Mouse (Mus musculus) MEL (cell line): ENCODE results near the gene Pax9. TPM values are rescaled to one million over a fixed set of nuclear protein-coding genes. Genes with fewer than 3 reads are reported as not detected.
A peak's percentile ranks its signal among the peaks of the same experiment; 100 is the strongest.

Experiments used
- DNase-seq: peaks from one replicate; pipeline ENCODE4 v3.0.0; 2011; ENCODE audit warnings: low read depth, low spot score
- H3K27ac ChIP-seq: 2 replicates; pipeline ENCODE4 v1.5.1; 2012; ENCODE audit warnings: low read depth, mild to moderate bottlenecking, control low read depth, low read length, moderate library complexity; ENCODE audit not compliant: control insufficient read depth
- H3K27me3 ChIP-seq, 2 experiments: fragments of 150-350 bp in 1 of 2; sonication (generic) in 1 of 2; 2 replicates each; pipeline ENCODE4 v1.6.1; 2012; ENCODE audit warnings: low read length in 2 of 2, mild to moderate bottlenecking in 2 of 2, improper control_type of control experiment in 1 of 2, moderate library complexity in 1 of 2; ENCODE audit not compliant: insufficient read depth in 2 of 2, control insufficient read depth in 1 of 2
- H3K36me3 ChIP-seq, 2 experiments: 2 replicates each; pipeline ENCODE4 v1.6.1; 2012 to 2014; ENCODE audit warnings: low read length in 2 of 2, improper control_type of control experiment in 1 of 2, inconsistent platforms in 1 of 2, mild to moderate bottlenecking in 1 of 2; ENCODE audit not compliant: insufficient read depth in 2 of 2, control insufficient read depth in 1 of 2
- H3K4me1 ChIP-seq, 2 experiments: fragments of 150-350 bp in 1 of 2; sonication (generic) in 1 of 2; 2 replicates each; pipeline ENCODE4 v1.6.1; 2012; ENCODE audit warnings: low read length in 2 of 2, improper control_type of control experiment in 1 of 2, mild to moderate bottlenecking in 1 of 2; ENCODE audit not compliant: insufficient read depth in 2 of 2, control insufficient read depth in 1 of 2
- H3K4me3 ChIP-seq, 2 experiments: fragments of 150-350 bp in 1 of 2; sonication (generic) in 1 of 2; 2 replicates each; pipeline ENCODE4 v1.5.1; 2012; ENCODE audit warnings: low read depth in 2 of 2, low read length in 2 of 2, mild to moderate bottlenecking in 2 of 2, moderate library complexity in 2 of 2, control low read depth in 1 of 2, improper control_type of control experiment in 1 of 2; ENCODE audit not compliant: control insufficient read depth in 1 of 2, insufficient read depth in 1 of 2
- H3K79me2 ChIP-seq: 2 replicates; pipeline ENCODE4 v1.6.1; 2012; ENCODE audit warnings: mild to moderate bottlenecking, low read length, moderate library complexity; ENCODE audit not compliant: control insufficient read depth, poor library complexity, insufficient read depth
- H3K9ac ChIP-seq: 2 replicates; pipeline ENCODE4 v1.6.1; 2012; ENCODE audit warnings: low read depth, mild to moderate bottlenecking, control low read depth, low read length, moderate library complexity; ENCODE audit not compliant: control insufficient read depth, poor library complexity, severe bottlenecking
- H3K9me3 ChIP-seq: fragments of 150-350 bp; sonication (generic); replicated peaks from 2 replicates; pipeline ENCODE4 v1.6.1; 2012; ENCODE audit warnings: mild to moderate bottlenecking, low read length, improper control_type of control experiment, moderate library complexity; ENCODE audit not compliant: insufficient read depth
- CHD1 ChIP-seq: IDR thresholded peaks from 2 replicates; pipeline ENCODE4 v1.6.1; 2012; ENCODE audit warnings: low read depth, mild to moderate bottlenecking, inconsistent platforms, low read length, improper control_type of control experiment
- CTCF ChIP-seq, 3 experiments: IDR thresholded peaks in 2 of 3; conservative IDR thresholded peaks in 1 of 3; 2 replicates each; pipeline ENCODE4 v1.5.1; 2011 to 2012; ENCODE audit warnings: low read length in 3 of 3, low read depth in 2 of 3, mild to moderate bottlenecking in 2 of 3, improper control_type of control experiment in 1 of 3, inconsistent platforms in 1 of 3, mixed read lengths in 1 of 3, moderate library complexity in 1 of 3; ENCODE audit not compliant: control insufficient read depth in 1 of 3, insufficient read depth in 1 of 3, poor library complexity in 1 of 3, severe bottlenecking in 1 of 3
- E2F4 ChIP-seq: IDR thresholded peaks from 2 replicates; pipeline ENCODE4 v1.6.1; 2011; ENCODE audit warnings: low read depth, low read length, improper control_type of control experiment, borderline replicate concordance
- ELF1 ChIP-seq: IDR thresholded peaks from 2 replicates; pipeline ENCODE4 v1.6.1; 2014; ENCODE audit warnings: low read depth, mild to moderate bottlenecking, inconsistent platforms, low read length, improper control_type of control experiment, moderate library complexity
- EP300 ChIP-seq, 2 experiments: IDR thresholded peaks; 2 replicates each; pipeline ENCODE4 v1.6.1; 2011; ENCODE audit warnings: improper control_type of control experiment in 2 of 2, low read length in 2 of 2, low read depth in 1 of 2, mild to moderate bottlenecking in 1 of 2
- ETS1 ChIP-seq: IDR thresholded peaks from 2 replicates; pipeline ENCODE4 v1.6.1; 2012; ENCODE audit warnings: low read depth, mild to moderate bottlenecking, inconsistent platforms, low read length, improper control_type of control experiment, moderate library complexity
- GABPA ChIP-seq: IDR thresholded peaks from 2 replicates; pipeline ENCODE4 v1.6.1; 2012; ENCODE audit warnings: low read depth, mild to moderate bottlenecking, inconsistent platforms, low read length, improper control_type of control experiment, moderate library complexity
- GATA1 ChIP-seq: IDR thresholded peaks from 2 replicates; pipeline ENCODE4 v1.6.1; 2011; ENCODE audit warnings: low read depth, low read length, improper control_type of control experiment
- HCFC1 ChIP-seq: IDR thresholded peaks from 2 replicates; pipeline ENCODE4 v1.6.1; 2012; ENCODE audit warnings: low read depth, mild to moderate bottlenecking, inconsistent platforms, low read length, improper control_type of control experiment, moderate library complexity
- MAFK ChIP-seq: IDR thresholded peaks from 2 replicates; pipeline ENCODE4 v1.6.1; 2011; ENCODE audit warnings: low read depth, mild to moderate bottlenecking, low read length, improper control_type of control experiment, borderline replicate concordance
- MAX ChIP-seq: IDR thresholded peaks from 2 replicates; pipeline ENCODE4 v1.6.1; 2011; ENCODE audit warnings: low read length, improper control_type of control experiment
- MXI1 ChIP-seq: IDR thresholded peaks from 2 replicates; pipeline ENCODE4 v1.6.1; 2011; ENCODE audit warnings: mild to moderate bottlenecking, low read depth, low read length, improper control_type of control experiment
- MYB ChIP-seq: IDR thresholded peaks from 2 replicates; pipeline ENCODE4 v1.6.1; 2011; ENCODE audit warnings: mild to moderate bottlenecking, low read depth, low read length, improper control_type of control experiment
- MYC ChIP-seq: IDR thresholded peaks from 2 replicates; pipeline ENCODE4 v1.6.1; 2011; ENCODE audit warnings: low read depth, mild to moderate bottlenecking, low read length, improper control_type of control experiment, moderate library complexity
- NELFE ChIP-seq: IDR thresholded peaks from 2 replicates; pipeline ENCODE4 v1.6.1; 2011; ENCODE audit warnings: low read depth, low read length, improper control_type of control experiment
- POLR2A ChIP-seq, 2 experiments: IDR thresholded peaks; 2 replicates each; pipeline ENCODE4 v1.6.1; 2011 to 2012; ENCODE audit warnings: low read length in 2 of 2, mild to moderate bottlenecking in 2 of 2, control low read depth in 1 of 2, improper control_type of control experiment in 1 of 2, low read depth in 1 of 2, moderate library complexity in 1 of 2; ENCODE audit not compliant: control insufficient read depth in 1 of 2, insufficient read depth in 1 of 2, poor library complexity in 1 of 2
- RCOR1 ChIP-seq: IDR thresholded peaks from 2 replicates; pipeline ENCODE4 v1.6.1; 2012; ENCODE audit warnings: low read depth, mild to moderate bottlenecking, inconsistent platforms, low read length, improper control_type of control experiment
- SIN3A ChIP-seq: IDR thresholded peaks from 2 replicates; pipeline ENCODE4 v1.6.1; 2012; ENCODE audit warnings: low read length, improper control_type of control experiment, inconsistent platforms
- SMC3 ChIP-seq: IDR thresholded peaks from 2 replicates; pipeline ENCODE4 v1.6.1; 2011; ENCODE audit warnings: low read depth, low read length, improper control_type of control experiment
- TBP ChIP-seq: IDR thresholded peaks from 2 replicates; pipeline ENCODE4 v1.8.0; 2011; ENCODE audit warnings: low read depth, low read length, improper control_type of control experiment
- TCF12 ChIP-seq: IDR thresholded peaks from 2 replicates; pipeline ENCODE4 v1.6.1; 2014; ENCODE audit warnings: low read depth, mild to moderate bottlenecking, inconsistent platforms, low read length, improper control_type of control experiment, moderate library complexity
- ZC3H11A ChIP-seq: IDR thresholded peaks from 2 replicates; pipeline ENCODE4 v1.6.1; 2012; ENCODE audit warnings: low read depth, mild to moderate bottlenecking, inconsistent platforms, low read length, improper control_type of control experiment
- ZKSCAN1 ChIP-seq: IDR thresholded peaks from 2 replicates; pipeline ENCODE4 v1.6.1; 2012; ENCODE audit warnings: low read depth, mild to moderate bottlenecking, inconsistent platforms, low read length, improper control_type of control experiment, moderate library complexity
- ZMIZ1 ChIP-seq: IDR thresholded peaks from 2 replicates; pipeline ENCODE4 v1.6.1; 2012; ENCODE audit warnings: low read depth, mild to moderate bottlenecking, inconsistent platforms, low read length, improper control_type of control experiment, moderate library complexity
- ZNF384 ChIP-seq: IDR thresholded peaks from 2 replicates; pipeline ENCODE4 v1.6.1; 2012; ENCODE audit warnings: low read depth, mild to moderate bottlenecking, inconsistent platforms, low read length, improper control_type of control experiment
- polyA plus RNA-seq, 2 experiments: library from polyadenylated mRNA; stranded (reverse) in 1 of 2; unstranded in 1 of 2; fragments of >175 nt in 1 of 2; fragments of >200 nt in 1 of 2; gene quantifications; 2 replicates each; pipeline versions ENCODE4 v1.2.1 to v1.2.4; 2012; ENCODE audit warnings: low replicate concordance in 2 of 2, low read depth in 1 of 2; ENCODE audit not compliant: insufficient read length in 2 of 2, insufficient read depth in 1 of 2, missing spikeins in 1 of 2
- total RNA-seq: library from RNA; depleted of rRNA; stranded (reverse); fragments of 300-350 nt; gene quantifications from 2 replicates; pipeline ENCODE4 v1.2.3, GENCODE M21; 2012

Pax9 gene
- total and polyA plus RNA-seq, 3 experiments, result 1.7 to 4.5 TPM; not detected in 1

DNA sequence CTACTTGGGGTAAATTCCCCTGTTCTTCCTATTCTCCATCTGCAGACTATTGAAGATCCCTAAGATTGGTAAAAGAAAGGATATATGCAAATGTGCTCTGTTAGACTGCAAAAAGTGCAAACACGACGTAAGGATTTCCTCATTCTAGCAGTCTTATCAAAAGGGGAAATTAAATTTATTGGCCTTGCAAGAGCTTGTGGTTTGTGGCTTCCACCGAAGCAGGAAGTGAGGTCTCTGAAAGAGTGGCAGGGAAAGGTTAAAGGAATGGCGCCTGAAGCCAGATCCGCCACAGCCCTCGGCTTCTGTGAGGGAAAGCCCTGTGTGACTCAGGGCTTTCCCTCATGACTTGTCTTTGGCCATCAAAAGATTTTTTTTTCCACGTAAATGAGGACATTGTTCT lies 13.9 kb upstream of the Pax9 start:
- peak; percentile 93 for DNase-seq
- TF ChIP-seq SIN3A (peak; percentile 80), MYC (peak; percentile 72; the same call in 1 of the 2 replicates), NELFE (no peak), ETS1 (peak; percentile 91), POLR2A (IDR thresholded peaks at IDR 0.05; ENCODE audit: control insufficient read depth in 1 of 2, insufficient read depth in 1 of 2, low read depth in 1 of 2, low read length in 2 of 2, poor library complexity in 1 of 2) (peak in 1 of 2 experiments; percentile 48; a peak in 1 of 4 replicates), TCF12 (peak; percentile 40; the same call in 1 of the 2 replicates), MAFK (peak; percentile 73; the same call in 1 of the 2 replicates), HCFC1 (peak; percentile 66; the same call in 1 of the 2 replicates), MXI1 (0 out of 2 replicates have a peak, but pooled peaks have one; percentile 10), MAX (no peak), RCOR1 (peak; percentile 95), GATA1 (peak; percentile 96), TBP (peak; percentile 58; the same call in 1 of the 2 replicates), EP300 (IDR thresholded peaks at IDR 0.05; ENCODE audit: low read depth in 1 of 2, low read length in 2 of 2) (peak; percentile 84 to 96), CHD1 (no peak), MYB (no peak), ELF1 (peak; percentile 87)
- H3K4me1 ChIP-seq, result peaks cover 3 to 13% of the 10 kb centered on the region in 2 experiments; a peak in 2 of 4 replicates
- no peaks in the 10 kb centered on the region for H3K79me2 ChIP-seq
- H3K9me3 ChIP-seq, result no peaks in the 10 kb centered on the region
- H3K36me3 ChIP-seq, result peaks cover 0 to 10% of the 10 kb centered on the region in 2 experiments; a peak in 2 of 4 replicates
- H3K4me3 ChIP-seq, result peak overlapping the region; percentile 54 to 56
- H3K27me3 ChIP-seq, result no peaks in the 10 kb centered on the region
- H3K27ac ChIP-seq, result peak overlapping the region; percentile 64
- H3K9ac ChIP-seq, result peak overlapping the region; percentile 35

DNA sequence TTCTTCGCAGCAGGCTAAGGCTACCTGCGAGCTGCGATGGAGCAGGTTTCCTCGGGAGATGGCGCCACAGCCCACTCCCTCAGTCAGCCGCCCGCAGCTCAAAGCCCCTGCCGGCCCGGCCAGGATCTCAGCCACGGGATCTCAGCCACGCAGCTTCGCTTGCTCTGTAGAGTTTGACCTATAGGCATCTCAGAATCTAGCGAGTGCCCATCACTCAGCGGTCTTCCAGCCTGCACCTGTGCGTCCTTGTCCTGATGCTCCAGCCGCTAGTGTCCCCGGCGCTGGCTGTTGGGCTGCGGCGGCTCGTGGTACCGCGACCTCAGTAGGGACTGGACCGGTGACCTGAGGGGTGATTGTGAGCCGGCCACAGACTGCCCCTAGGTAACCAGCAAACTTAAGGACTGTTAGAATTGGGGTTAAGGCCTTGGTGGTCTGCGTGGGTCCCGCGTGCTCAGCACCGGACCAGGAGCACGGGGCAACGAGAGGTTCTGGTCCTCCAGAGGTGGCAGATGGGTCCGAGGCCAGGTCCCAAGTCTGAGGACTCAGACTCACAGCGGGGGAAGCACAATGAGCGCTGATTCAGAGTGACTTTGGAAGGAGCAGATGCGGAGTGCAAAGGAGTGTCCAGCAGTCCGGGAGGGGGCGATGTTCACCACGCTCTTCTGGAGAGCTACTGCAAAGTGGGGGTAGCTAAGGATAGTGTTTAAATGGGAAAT lies 10.3 kb upstream of the Pax9 start:
- Histone ChIP-seq H3K36me3 (peaks cover 0 to 13% of the 10 kb centered on the region in 2 experiments; a peak in 2 of 4 replicates), H3K27me3 (no peaks in the 10 kb centered on the region), H3K4me1 (peaks cover 0 to 19% of the 10 kb centered on the region in 2 experiments; a peak in 3 of 4 replicates), H3K27ac (no peak overlapping the region), H3K9ac (no peak overlapping the region), H3K9me3 (no peaks in the 10 kb centered on the region), H3K4me3 (no peak overlapping the region)
- no peak for DNase-seq
- TF ChIP-seq ZC3H11A, result no peak
- TF ChIP-seq TBP, result no peak
- no peak for TF ChIP-seq ZNF384
- no peak for TF ChIP-seq E2F4
- TF ChIP-seq ZMIZ1, result no peak
- peak; percentile 15 for TF ChIP-seq SMC3
- no peak for TF ChIP-seq MXI1
- TF ChIP-seq GABPA, result no peak
- TF ChIP-seq EP300 (IDR thresholded peaks at IDR 0.05; ENCODE audit: low read depth in 1 of 2, low read length in 2 of 2), result no peak
- TF ChIP-seq ZKSCAN1, result no peak
- TF ChIP-seq CTCF (IDR thresholded peaks at IDR 0.05 in 2 of 3, conservative IDR thresholded peaks at IDR 0.05 in 1 of 3; ENCODE audit: control insufficient read depth in 1 of 3, insufficient read depth in 1 of 3, low read depth in 2 of 3, low read length in 3 of 3, poor library complexity in 1 of 3, severe bottlenecking in 1 of 3), result peak in 1 of 3 experiments; percentile 10; a peak in 1 of 6 replicates
- no peak for TF ChIP-seq CHD1
- TF ChIP-seq, all 39 proteins: peak for 2
- H3K79me2 ChIP-seq, result no peaks in the 10 kb centered on the region
